ENCODE assay signal across 11 mouse cellular contexts in the genomic region with DNA sequence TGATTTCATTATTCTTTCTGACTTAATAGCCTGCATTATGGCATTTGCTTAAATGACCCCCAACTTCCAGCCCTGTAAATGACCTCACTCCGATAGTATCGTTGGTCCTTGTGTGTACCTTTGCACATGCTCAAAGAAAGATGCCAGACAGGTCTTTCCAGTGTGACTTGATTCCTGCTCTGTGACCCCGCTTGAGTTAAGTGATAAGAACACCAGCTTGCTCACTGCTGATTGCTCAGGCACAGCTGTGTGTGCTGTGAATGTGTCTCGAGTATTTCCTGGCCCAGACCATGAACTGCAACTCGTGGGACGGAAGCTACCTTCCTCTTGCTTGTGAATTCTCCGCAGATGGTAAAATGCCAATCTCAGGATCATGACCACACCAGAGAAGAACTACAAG. TPM values are rescaled to one million over a fixed set of nuclear protein-coding genes. Genes with fewer than 3 reads are reported as not detected.
DNase-seq lines count a peak whose midpoint lies in the region; ATAC-seq and TF ChIP-seq lines count a peak whose summit lies in the region.
"Had no signal": no experiment of that assay in that cellular context is flagged by ENCODE, and none has a peak within 500 bp of the region (broad histone marks: within the 10 kb centered on the region; RNA-seq: fewer than 3 reads in every experiment).

No protein-coding gene starts in this region.

- peak overlapping the region; percentile 90 for H3K27ac ChIP-seq in heart, embryonic 10.5 days
- H3K27ac ChIP-seq in kidney, postnatal 0 days = 0 out of 2 replicates have a peak overlapping the region, but pooled peaks have one; percentile 54
- H3K27ac ChIP-seq in lung, postnatal 0 days (ENCODE audit: low read length) = peak overlapping the region; percentile 80

- ATAC-seq in G1E (ENCODE audit: extremely low read depth, insufficient number of reproducible peaks, low FRiP score, poor library complexity, severe bottlenecking) = peak; percentile 36
- ATAC-seq in kidney, postnatal 0 days (replicated peaks; ENCODE audit: low FRiP score, low read depth) = no peak
- peak; percentile 63 for ATAC-seq in lung, postnatal 0 days
- ATAC-seq: forebrain, embryonic 16.5 days had no signal

- no peak overlapping the region for H3K9ac ChIP-seq in kidney, postnatal 0 days (ENCODE audit: low read depth, low read length)
- H3K9ac ChIP-seq in lung, postnatal 0 days (replicated peaks; ENCODE audit: low read depth) = no peak overlapping the region

- TF ChIP-seq CTCF in G1E (IDR thresholded peaks at IDR 0.05; ENCODE audit: low read depth, low read length) = no peak
- no peak for TF ChIP-seq CTCF in kidney, postnatal 0 days (IDR thresholded peaks at IDR 0.05; ENCODE audit: low read depth)
- TF ChIP-seq CTCF in lung, postnatal 0 days (IDR thresholded peaks at IDR 0.05) = no peak

- H3K27me3 ChIP-seq in heart, embryonic 10.5 days (ENCODE audit: insufficient read depth, poor library complexity, severe bottlenecking) = no peaks in the 10 kb centered on the region
- H3K27me3 ChIP-seq in G1E (ENCODE audit: insufficient read depth, low read length) = no peaks in the 10 kb centered on the region
- no peaks in the 10 kb centered on the region for H3K27me3 ChIP-seq in kidney, postnatal 0 days (ENCODE audit: insufficient read depth, low read length)
- H3K27me3 ChIP-seq in lung, postnatal 0 days (replicated peaks; ENCODE audit: insufficient read depth, low read length) = no peaks in the 10 kb centered on the region
- H3K27me3 ChIP-seq: megakaryocyte, embryonic 14.5 days had no signal

- no peak for DNase-seq in heart, embryonic 10.5 days (ENCODE audit: low spot score)
- DNase-seq in heart, postnatal 25 days (ENCODE audit: low spot score) = no peak
- DNase-seq in G1E (ENCODE audit: low spot score) = peak; percentile 41
- no peak for DNase-seq in kidney, postnatal 0 days (ENCODE audit: low spot score)
- peak; percentile 91 for DNase-seq in lung, postnatal 0 days (ENCODE audit: low spot score)
- no peak for DNase-seq in left cerebral cortex, postnatal 14 days (ENCODE audit: low spot score in 2 of 2)
- no peak for DNase-seq in cerebellum, adult 18-20 months
- DNase-seq in cerebellum, adult 9-10 months = no peak
- DNase-seq: layer of hippocampus, adult 9-11 months had no signal

- peak; percentile 87 for TF ChIP-seq EP300 in lung, postnatal 0 days (IDR thresholded peaks at IDR 0.05)

- H3K4me2 ChIP-seq in kidney, postnatal 0 days (ENCODE audit: low read length) = no peak overlapping the region
- H3K4me2 ChIP-seq in lung, postnatal 0 days (replicated peaks; ENCODE audit: low read depth, low read length) = no peak overlapping the region

- intact Hi-C loops in heart, postnatal 25 days (cut with DNase I) = loop anchor here (5.0 kb wide), 1 partner anchor 203 kb away; a partner anchor contains a TSS
- intact Hi-C loops in left cerebral cortex, postnatal 14 days (cut with DNase I) = loop anchor here (5.0 kb wide), 1 partner anchor 203 kb away; a partner anchor contains a TSS

- no peaks in the 10 kb centered on the region for H3K9me3 ChIP-seq in heart, embryonic 10.5 days
- no peaks in the 10 kb centered on the region for H3K9me3 ChIP-seq in G1E (replicated peaks)
- H3K9me3 ChIP-seq in kidney, postnatal 0 days (replicated peaks; ENCODE audit: low read length) = no peaks in the 10 kb centered on the region
- H3K9me3 ChIP-seq in lung, postnatal 0 days (ENCODE audit: low read length) = no peaks in the 10 kb centered on the region
- H3K9me3 ChIP-seq: megakaryocyte, embryonic 14.5 days had no signal

- H3K4me1 ChIP-seq in heart, embryonic 10.5 days = peaks cover 72% of the 10 kb centered on the region
- peaks cover 73% of the 10 kb centered on the region for H3K4me1 ChIP-seq in G1E (ENCODE audit: insufficient read depth, low read depth, low read length)
- peaks cover 18% of the 10 kb centered on the region for H3K4me1 ChIP-seq in kidney, postnatal 0 days (replicated peaks; ENCODE audit: insufficient read depth, low read length)
- H3K4me1 ChIP-seq in lung, postnatal 0 days (ENCODE audit: insufficient read depth, low read depth, low read length) = 0 out of 2 replicates have a peak, but pooled peaks cover 6% of the 10 kb centered on the region

- 41% methylated on average over 7 of the region's 7 CpGs for WGBS in heart, embryonic 10.5 days
- WGBS in kidney, postnatal 0 days = 58% methylated on average over 7 of the region's 7 CpGs
- WGBS in lung, postnatal 0 days = 39% methylated on average over 7 of the region's 7 CpGs

- H3K36me3 ChIP-seq in heart, embryonic 10.5 days = peaks cover 34% of the 10 kb centered on the region
- peaks cover 61% of the 10 kb centered on the region for H3K36me3 ChIP-seq in G1E (replicated peaks)
- peaks cover 17% of the 10 kb centered on the region for H3K36me3 ChIP-seq in kidney, postnatal 0 days (ENCODE audit: insufficient read depth, low read length)
- peaks cover 5% of the 10 kb centered on the region; the same call in 1 of the 2 replicates for H3K36me3 ChIP-seq in lung, postnatal 0 days (ENCODE audit: insufficient read depth, low read length)

- H3K4me3 ChIP-seq in heart, embryonic 10.5 days = no peak overlapping the region; the same call in 1 of the 2 replicates
- peak overlapping the region; percentile 47; the same call in 1 of the 2 replicates for H3K4me3 ChIP-seq in G1E (ENCODE audit: low read depth, low read length)
- no peak overlapping the region for H3K4me3 ChIP-seq in kidney, postnatal 0 days (replicated peaks; ENCODE audit: low read depth, low read length)
- no peak overlapping the region for H3K4me3 ChIP-seq in lung, postnatal 0 days (ENCODE audit: low read depth, low read length)
- H3K4me3 ChIP-seq: megakaryocyte, embryonic 14.5 days had no signal

RNA-seq across cellular contexts. Expression of a gene that starts 2.6 kb away (rescaled TPM):
- polyA plus RNA-seq in heart, embryonic 10.5 days (2016; fragmentation: Nextera tagmentation; extraction: Ambion mirVana) = 39.3 and 47.7 TPM in 2 replicates
- under 1 TPM; 0.28 to 0.52 TPM for total RNA-seq in heart, postnatal 25 days (2021)
- total RNA-seq in G1E (2014; fragmentation: Nextera tagmentation) (60.7 and 84.9 TPM in 2 replicates), G1E (2017) (52.7 and 63.4 TPM in 2 replicates)
- 3.4 and 4.1 TPM in 2 replicates for polyA plus RNA-seq in G1E (2012)
- 12.3 and 15.5 TPM in 2 replicates for polyA plus RNA-seq in kidney, postnatal 0 days (2015; fragmentation: Nextera tagmentation; extraction: Ambion mirVana)
- 2.5 and 2.6 TPM in 2 replicates for polyA plus RNA-seq in lung, postnatal 0 days (2015; fragmentation: Nextera tagmentation; extraction: Ambion mirVana)
- total RNA-seq in left cerebral cortex, postnatal 14 days (2021) = under 1 TPM; 0.47 to 0.57 TPM

RNA-seq across cellular contexts. Expression of a gene that starts 22.6 kb away (rescaled TPM):
- polyA plus RNA-seq in heart, embryonic 10.5 days (2016; fragmentation: Nextera tagmentation; extraction: Ambion mirVana) = 30.4 and 36.9 TPM in 2 replicates
- total RNA-seq in heart, postnatal 25 days (2021) = 10 to 100 TPM; 11.8 TPM
- 109 and 110 TPM in 2 replicates for total RNA-seq in G1E (2014; fragmentation: Nextera tagmentation)
- total RNA-seq in G1E (2017) = 16.9 and 17.1 TPM in 2 replicates
- polyA plus RNA-seq in G1E (2012) = 84.4 and 103 TPM in 2 replicates
- polyA plus RNA-seq in kidney, postnatal 0 days (2015; fragmentation: Nextera tagmentation; extraction: Ambion mirVana) = 25.7 and 26.3 TPM in 2 replicates
- polyA plus RNA-seq in lung, postnatal 0 days (2015; fragmentation: Nextera tagmentation; extraction: Ambion mirVana) = 26.2 and 28.8 TPM in 2 replicates
- total RNA-seq in left cerebral cortex, postnatal 14 days (2021) = 10 to 100 TPM; 14.6 to 15.1 TPM

RNA-seq across cellular contexts. Expression of a gene that starts 41.6 kb away (rescaled TPM):
- 2.8 and 4.1 TPM in 2 replicates for polyA plus RNA-seq in heart, embryonic 10.5 days (2016; fragmentation: Nextera tagmentation; extraction: Ambion mirVana)
- total RNA-seq in heart, postnatal 25 days (2021) = 10 to 100 TPM in 1 of 2 experiments, 1 to 10 TPM in 1; 7.8 to 11.2 TPM
- total RNA-seq in G1E (2014; fragmentation: Nextera tagmentation) (25.4 and 29.9 TPM in 2 replicates), G1E (2017) (2.8 and 3.1 TPM in 2 replicates)
- polyA plus RNA-seq in G1E (2012) = 21.5 and 23.9 TPM in 2 replicates
- 3.4 and 3.5 TPM in 2 replicates for polyA plus RNA-seq in kidney, postnatal 0 days (2015; fragmentation: Nextera tagmentation; extraction: Ambion mirVana)
- 4.0 and 4.1 TPM in 2 replicates for polyA plus RNA-seq in lung, postnatal 0 days (2015; fragmentation: Nextera tagmentation; extraction: Ambion mirVana)
- 10 to 100 TPM; 45.5 to 45.9 TPM for total RNA-seq in left cerebral cortex, postnatal 14 days (2021)

Comparison
In these comparisons a context has a peak if more than half of its experiments do, and no peak if none do; other contexts are left out.
1. DNase-seq: peak in G1E (single experiment) and lung, postnatal 0 days (single experiment); none in heart, embryonic 10.5 days (single experiment), heart, postnatal 25 days (single experiment), kidney, postnatal 0 days (single experiment), left cerebral cortex, postnatal 14 days (0 of 2), cerebellum, adult 18-20 months (0 of 2) and cerebellum, adult 9-10 months (single experiment).
2. Peak in every context shown above with its lines, with median percentiles within 50 percentile points of each other: H3K27ac ChIP-seq.